Mouse (Mus musculus): ENCODE results near the gene Snd1.

Gene Snd1

GRCm38 (mm10) chr6:28957486-28957885 is 482.5 kb downstream of the Snd1 start:
- in situ Hi-C loops (cut with MboI, MseI) = loop anchor here (25.0 kb wide), 1 partner anchor 755 kb away; no protein-coding TSS in a partner anchor

GRCm38 (mm10) chr6:28963178-28963577 is 488.2 kb downstream of the Snd1 start:
- in situ Hi-C loops (cut with MboI, MseI) = loop anchor here (25.0 kb wide), 1 partner anchor 749 kb away; no protein-coding TSS in a partner anchor

- in situ Hi-C loops (cut with MboI, MseI) = loop anchor here (25.0 kb wide), 1 partner anchor 747 kb away; no protein-coding TSS in a partner anchor
Measured at GRCm38 (mm10) chr6:28965264-28965663, 490.3 kb downstream of the Snd1 start.

GRCm38 (mm10) chr6:28969615-28970014 is 494.7 kb downstream of the Snd1 start:
- in situ Hi-C loops (cut with MboI, MseI) = loop anchor here (25.0 kb wide), 1 partner anchor 743 kb away; no protein-coding TSS in a partner anchor

- in situ Hi-C loops (cut with MboI, MseI) = loop anchor here (25.0 kb wide), 1 partner anchor 742 kb away; no protein-coding TSS in a partner anchor
Measured at GRCm38 (mm10) chr6:28970711-28971110, 495.8 kb downstream of the Snd1 start.

GRCm38 (mm10) chr6:28974498-28974897 is 499.6 kb downstream of the Snd1 start:
- in situ Hi-C loops (cut with MboI, MseI) = loop anchor here (25.0 kb wide), 1 partner anchor 738 kb away; no protein-coding TSS in a partner anchor

- in situ Hi-C loops (cut with MboI, MseI) = no loop called here
Measured at GRCm38 (mm10) chr6:28975106-28975505, 500.2 kb downstream of the Snd1 start.

- in situ Hi-C loops (cut with MboI, MseI) = no loop called here
Measured at GRCm38 (mm10) chr6:28978031-28978430, 503.1 kb downstream of the Snd1 start.

- in situ Hi-C loops (cut with MboI, MseI) = no loop called here
Measured at GRCm38 (mm10) chr6:28978881-28979280, 503.9 kb downstream of the Snd1 start.

GRCm38 (mm10) chr6:28979586-28979985 is 504.6 kb downstream of the Snd1 start:
- in situ Hi-C loops (cut with MboI, MseI) = no loop called here

GRCm38 (mm10) chr6:28980219-28980618 is 505.3 kb downstream of the Snd1 start:
- in situ Hi-C loops (cut with MboI, MseI) = no loop called here

GRCm38 (mm10) chr6:28980750-28981584 is 506.0 kb downstream of the Snd1 start:
- in situ Hi-C loops (cut with MboI, MseI) = no loop called here

- in situ Hi-C loops (cut with MboI, MseI) = no loop called here
Measured at GRCm38 (mm10) chr6:28981585-28981948, 506.6 kb downstream of the Snd1 start.

GRCm38 (mm10) chr6:28981966-28982701 is 507.2 kb downstream of the Snd1 start:
- in situ Hi-C loops (cut with MboI, MseI) = no loop called here

GRCm38 (mm10) chr6:28982817-28983216 is 507.9 kb downstream of the Snd1 start:
- in situ Hi-C loops (cut with MboI, MseI) = no loop called here

Data from regulatory T cell (primary cell).